Mouse (Mus musculus): ENCODE measurements around the gene Kxd1. TPM values are rescaled to one million over a fixed set of nuclear protein-coding genes. Genes with fewer than 3 reads are reported as not detected.

The Kxd1 gene
- 10 to 100 TPM; 75.4 to 87.4 TPM for polyA plus RNA-seq (2017; shearing (Covaris generic))

DNA sequence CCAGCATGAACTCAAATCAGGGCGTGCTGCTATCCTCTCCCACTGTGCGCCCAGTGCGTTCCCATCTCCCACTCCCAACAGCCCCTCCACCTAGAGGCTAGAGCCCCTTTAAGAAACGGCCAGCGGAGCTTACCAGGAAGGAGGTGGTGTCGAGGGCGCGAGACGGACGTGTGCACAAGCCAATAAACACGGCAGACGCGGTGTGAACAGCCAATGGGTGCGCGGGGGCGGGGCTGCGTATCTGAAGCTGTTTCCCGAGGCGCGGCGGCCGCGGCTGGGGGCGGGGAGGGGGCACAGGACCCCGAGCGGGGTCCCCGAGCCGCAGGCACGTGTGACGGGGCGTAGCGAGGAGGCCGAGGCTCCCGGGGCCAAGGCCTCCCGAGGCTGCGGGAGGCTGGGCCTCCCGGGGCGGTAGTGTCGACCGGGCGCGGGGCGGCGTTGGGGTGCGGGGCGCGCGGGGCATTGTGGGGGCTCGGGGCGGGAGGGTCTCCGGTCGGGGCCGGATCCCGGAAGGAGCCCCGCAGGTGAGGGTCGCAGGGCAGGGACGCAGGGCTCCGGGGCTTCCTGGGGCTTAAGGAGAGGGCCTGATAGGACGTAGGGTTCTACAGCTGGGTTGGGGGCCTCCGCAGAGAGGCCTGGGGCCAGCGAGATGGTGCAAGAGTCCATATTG is at the start of gene Kxd1, which contains the start of gene Fkbp8:
TSS of gene Kxd1 (minus strand) at position 445 of the 670 bp plus-strand sequence.
TSS of gene Fkbp8 (plus strand) at position 213 of the 670 bp plus-strand sequence.

GRCm38 (mm10) chr8:70539077-70539813 is 11.5 kb upstream of the Kxd1 start, which contains the start of gene Ell:
TSS of gene Ell (plus strand) at chr8:70539457.

GRCm38 (mm10) chr8:70510228-70510915 is 17.4 kb downstream of the Kxd1 start, which contains the start of gene Uba52:
TSS of gene Uba52 (minus strand) at chr8:70510801.

GRCm38 (mm10) chr8:70506328-70507026 is 21.3 kb downstream of the Kxd1 start, which contains the start of gene Rex1bd:
TSS of gene Rex1bd (minus strand) at chr8:70506752.

GRCm38 (mm10) chr8:70492664-70493640 is 34.8 kb downstream of the Kxd1 start, which contains the start of gene Crlf1:
TSS of gene Crlf1 (plus strand) at chr8:70493158.

DNA sequence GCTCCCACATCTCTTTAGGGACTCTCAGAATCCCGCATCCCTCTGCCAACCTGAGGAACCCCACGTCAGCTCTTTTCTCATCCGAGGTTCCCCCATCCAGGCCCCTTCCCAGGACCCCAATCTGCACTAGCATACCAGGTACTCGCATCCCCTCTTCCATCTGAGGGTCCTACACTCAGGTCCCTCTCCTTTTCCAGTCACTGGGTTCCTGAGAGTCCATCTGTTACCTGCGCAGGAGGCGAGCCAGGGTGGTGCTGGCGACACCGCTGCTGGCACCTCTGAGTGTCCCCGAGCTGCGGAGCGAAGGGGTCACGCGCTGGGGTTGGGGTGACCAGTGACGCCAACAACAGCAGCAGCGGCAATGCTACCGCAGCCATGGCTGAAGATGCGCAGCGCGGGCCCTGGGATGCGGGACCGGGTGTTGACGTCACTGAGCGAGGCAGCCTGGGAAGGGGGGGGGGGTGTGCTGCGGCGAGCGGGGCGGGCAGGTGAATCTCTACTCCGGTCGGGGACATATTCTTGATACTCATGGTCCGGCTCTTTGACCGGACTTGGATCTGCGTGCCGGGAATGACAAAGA is 40.7 kb downstream of the Kxd1 start, which contains the start of gene Tmem59l:
TSS of gene Tmem59l (minus strand) at position 418 of the 580 bp plus-strand sequence.

DNA sequence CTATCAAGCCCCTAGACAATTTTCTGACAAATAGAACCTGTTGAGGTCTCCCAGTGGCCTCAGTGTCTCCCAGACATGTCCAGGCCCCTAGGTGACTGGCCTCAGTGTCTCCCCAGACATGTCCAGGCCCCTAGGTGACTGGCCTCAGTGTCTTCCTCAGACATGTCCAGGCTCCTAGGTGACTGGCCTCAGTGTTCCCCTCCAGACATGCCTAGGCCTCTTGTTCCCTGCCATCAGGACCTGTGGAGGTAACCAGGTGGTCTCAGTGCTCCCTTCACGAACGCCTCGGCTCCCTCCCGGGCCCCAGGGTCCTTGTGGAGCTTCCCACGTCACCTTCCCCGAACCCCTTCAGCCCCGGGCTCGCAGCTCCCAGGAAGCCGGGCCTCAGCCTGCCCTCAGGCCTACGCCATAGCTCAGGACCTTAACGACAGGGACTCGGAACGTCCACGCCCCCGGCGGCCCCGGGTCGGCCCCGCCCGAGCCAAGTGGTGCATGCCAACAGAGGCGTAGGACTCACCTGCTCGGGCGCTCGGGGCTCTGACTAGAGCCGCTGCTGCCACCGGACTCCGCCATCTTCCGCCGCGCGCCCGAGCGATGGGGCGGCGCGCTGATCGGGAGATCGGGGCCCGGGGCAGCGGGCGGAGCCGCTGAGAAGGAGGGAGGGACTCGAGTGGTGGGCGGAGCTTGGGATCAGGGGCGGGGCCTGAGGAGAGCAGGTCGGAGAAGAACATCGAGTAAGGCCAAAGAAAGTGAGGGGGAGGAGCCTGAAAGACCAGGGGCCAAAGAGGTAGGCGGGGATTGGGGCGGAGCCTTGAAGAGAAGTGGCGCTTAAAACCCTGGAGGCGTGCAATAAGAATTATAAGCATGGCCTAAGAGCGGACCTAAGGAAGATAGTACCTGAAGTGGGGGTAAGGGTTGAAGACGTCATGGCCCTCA is 51.2 kb downstream of the Kxd1 start, which contains the start of gene Klhl26:
TSS of gene Klhl26 (minus strand) at position 636 of the 936 bp plus-strand sequence.

Other genes with a start within 250 kb of the Kxd1 start
- gene Homer3, start 245.1 kb downstream of the Kxd1 start, polyA plus RNA-seq (2017; shearing (Covaris generic)) = 1 to 10 TPM; 1.6 to 8.4 TPM
- gene Ddx49, start 225.5 kb downstream of the Kxd1 start, polyA plus RNA-seq (2017; shearing (Covaris generic)) = 10 to 100 TPM; 51.5 to 62.1 TPM
- 100 to 1,000 TPM; 335 to 351 TPM for gene Cope, start 225.4 kb downstream of the Kxd1 start, polyA plus RNA-seq (2017; shearing (Covaris generic))
- gene Cers1, start 212.2 kb downstream of the Kxd1 start, polyA plus RNA-seq (2017; shearing (Covaris generic)) = under 1 TPM; 0.11 to 0.55 TPM
- under 1 TPM; 0.51 to 0.95 TPM for gene Gdf1, start 198.1 kb downstream of the Kxd1 start, polyA plus RNA-seq (2017; shearing (Covaris generic))
- 10 to 100 TPM; 78.8 to 89.3 TPM for gene Upf1, start 174.7 kb downstream of the Kxd1 start, polyA plus RNA-seq (2017; shearing (Covaris generic))
- gene Comp, start 154.4 kb downstream of the Kxd1 start, polyA plus RNA-seq (2017; shearing (Covaris generic)) = 1 to 10 TPM; 2.0 to 2.9 TPM
- 10 to 100 TPM; 14.4 to 21.9 TPM for gene Crtc1, start 88.4 kb downstream of the Kxd1 start, polyA plus RNA-seq (2017; shearing (Covaris generic))
- gene Klhl26, start 51.0 kb downstream of the Kxd1 start, polyA plus RNA-seq (2017; shearing (Covaris generic)) = 10 to 100 TPM; 18.0 TPM
- not detected for gene Tmem59l, start 40.6 kb downstream of the Kxd1 start, polyA plus RNA-seq (2017; shearing (Covaris generic))
- gene Crlf1, start 34.8 kb downstream of the Kxd1 start, polyA plus RNA-seq (2017; shearing (Covaris generic)) = under 1 TPM; 0.42 to 0.76 TPM
- gene Rex1bd, start 21.2 kb downstream of the Kxd1 start, polyA plus RNA-seq (2017; shearing (Covaris generic)) = 100 to 1,000 TPM; 103 to 115 TPM
- 100 to 1,000 TPM; 859 to 975 TPM for gene Uba52, start 17.2 kb downstream of the Kxd1 start, polyA plus RNA-seq (2017; shearing (Covaris generic))
- 100 to 1,000 TPM; 362 to 377 TPM for gene Fkbp8, start 232 bp downstream of the Kxd1 start, polyA plus RNA-seq (2017; shearing (Covaris generic))
- gene Ell, start 11.5 kb upstream of the Kxd1 start, polyA plus RNA-seq (2017; shearing (Covaris generic)) = 10 to 100 TPM; 25.3 to 30.2 TPM
- gene Isyna1, start 66.4 kb upstream of the Kxd1 start, polyA plus RNA-seq (2017; shearing (Covaris generic)) = 100 to 1,000 TPM in 1 of 2 experiments, 10 to 100 TPM in 1; 83.1 to 103 TPM
- 100 to 1,000 TPM; 132 to 196 TPM for gene Ssbp4, start 80.9 kb upstream of the Kxd1 start, polyA plus RNA-seq (2017; shearing (Covaris generic))
- gene Lrrc25, start 88.2 kb upstream of the Kxd1 start, polyA plus RNA-seq (2017; shearing (Covaris generic)) = under 1 TPM; 0.22 to 0.49 TPM
- gene Gdf15, start 104.5 kb upstream of the Kxd1 start, polyA plus RNA-seq (2017; shearing (Covaris generic)) = under 1 TPM in 1 of 2 experiments, not detected in 1; 0.54 TPM
- 1 to 10 TPM; 1.5 to 4.3 TPM for gene Pgpep1, start 132.4 kb upstream of the Kxd1 start, polyA plus RNA-seq (2017; shearing (Covaris generic))
- 100 to 1,000 TPM; 304 to 322 TPM for gene Lsm4, start 145.3 kb upstream of the Kxd1 start, polyA plus RNA-seq (2017; shearing (Covaris generic))
- gene Jund, start 171.0 kb upstream of the Kxd1 start, polyA plus RNA-seq (2017; shearing (Covaris generic)) = 100 to 1,000 TPM; 739 to 832 TPM
- gene Iqcn, start 175.5 kb upstream of the Kxd1 start, polyA plus RNA-seq (2017; shearing (Covaris generic)) = 1 to 10 TPM in 1 of 2 experiments, under 1 TPM in 1; 0.08 to 1.1 TPM
- under 1 TPM in 1 of 2 experiments, not detected in 1; 0.56 TPM for gene Gm3336, start 190.6 kb upstream of the Kxd1 start, polyA plus RNA-seq (2017; shearing (Covaris generic))
- under 1 TPM; 0.37 to 0.56 TPM for gene Pde4c, start 195.8 kb upstream of the Kxd1 start, polyA plus RNA-seq (2017; shearing (Covaris generic))
- gene Rab3a, start 226.7 kb upstream of the Kxd1 start, polyA plus RNA-seq (2017; shearing (Covaris generic)) = 10 to 100 TPM; 11.1 to 17.4 TPM
- gene Mpv17l2, start 233.0 kb upstream of the Kxd1 start, polyA plus RNA-seq (2017; shearing (Covaris generic)) = 10 to 100 TPM; 54.0 to 62.1 TPM
- 10 to 100 TPM; 26.3 to 34.1 TPM for gene Pik3r2, start 248.8 kb upstream of the Kxd1 start, polyA plus RNA-seq (2017; shearing (Covaris generic))

Measured in inflammation-experienced regulatory T-cells (primary cell).